Mouse (Mus musculus): Measurements from ENCODE around the gene Olfr591.

- TF ChIP-seq CTCF (IDR thresholded peaks at IDR 0.05), result 0 out of 2 replicates have a peak, but pooled peaks have one; percentile 7
- no peak for TF ChIP-seq POLR2A (IDR thresholded peaks at IDR 0.05; ENCODE audit: insufficient read depth, low read depth, low read length)
- no peak for TF ChIP-seq EP300 (IDR thresholded peaks at IDR 0.05; ENCODE audit: insufficient read depth, low read depth, low read length)
These were observed 58.7 kb downstream of the Olfr591 start for GRCm38 (mm10) chr7:103119406-103119805.
